Comparison of ENCODE assay signal across 20 mouse cellular contexts in the genomic region with DNA sequence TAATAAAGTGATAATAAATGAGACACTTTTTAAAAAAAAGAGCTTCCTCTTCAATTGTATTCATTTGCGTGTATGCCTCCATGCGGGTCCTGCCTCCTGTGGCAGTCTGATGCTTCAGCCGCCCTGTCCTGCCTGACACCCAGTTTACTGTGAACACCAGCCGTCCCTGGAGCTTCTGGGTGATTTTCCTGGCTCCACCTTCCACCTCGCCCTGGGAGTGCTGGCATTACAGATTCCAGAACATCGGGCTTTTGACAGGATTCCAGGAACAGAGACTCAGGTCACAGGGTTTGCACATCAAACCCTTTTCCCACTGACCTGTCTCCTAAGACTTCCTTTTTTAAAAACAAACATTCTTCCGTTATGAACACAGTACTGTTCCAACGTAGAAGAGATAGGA. TPM values are rescaled to one million over a fixed set of nuclear protein-coding genes. Genes with fewer than 3 reads are reported as not detected.
DNase-seq lines count a peak whose midpoint lies in the region; ATAC-seq lines count a peak whose summit lies in the region.
"Had no signal": no experiment of that assay in that cellular context is flagged by ENCODE, and none has a peak within 500 bp of the region (broad histone marks: within the 10 kb centered on the region; RNA-seq: fewer than 3 reads in every experiment).

No protein-coding gene starts in this region.

- H3K4me2 ChIP-seq in forebrain, embryonic 11.5 days (ENCODE audit: low read depth, low read length, severe bottlenecking): no peak overlapping the region
- H3K4me2 ChIP-seq: heart, embryonic 12.5 days; hindbrain, embryonic 13.5 days had no signal

- H3K4me1 ChIP-seq in forebrain, embryonic 11.5 days (replicated peaks; ENCODE audit: control insufficient read depth, insufficient read depth, low read length): no peaks in the 10 kb centered on the region
- H3K4me1 ChIP-seq: hindbrain, embryonic 13.5 days had no signal

- ATAC-seq in forebrain, embryonic 11.5 days (replicated peaks; ENCODE audit: low FRiP score): no peak
- ATAC-seq: activated CD4-positive, CD25-positive, alpha-beta regulatory T cell, adult 4 months; forebrain, embryonic 16.5 days had no signal

- H3K36me3 ChIP-seq in forebrain, embryonic 11.5 days (ENCODE audit: control insufficient read depth, insufficient read depth, low read length): no peaks in the 10 kb centered on the region
- H3K36me3 ChIP-seq: heart, embryonic 12.5 days; hindbrain, embryonic 13.5 days had no signal

- WGBS in forebrain, embryonic 11.5 days: 32% methylated on average over 8 of the region's 8 CpGs

- H3K27ac ChIP-seq in forebrain, embryonic 11.5 days (ENCODE audit: low read depth, low read length): no peak overlapping the region
- H3K27ac ChIP-seq: hindbrain, embryonic 13.5 days had no signal

- H3K9ac ChIP-seq in forebrain, embryonic 11.5 days (ENCODE audit: low read length): no peak overlapping the region
- H3K9ac ChIP-seq: heart, embryonic 12.5 days; hindbrain, embryonic 13.5 days had no signal

- no peak overlapping the region for H3K4me3 ChIP-seq in forebrain, embryonic 11.5 days (ENCODE audit: low read depth, low read length)
- H3K4me3 ChIP-seq: erythroblast, embryonic 14.5 days; heart, embryonic 12.5 days; hindbrain, embryonic 13.5 days had no signal

- H3K27me3 ChIP-seq in forebrain, embryonic 11.5 days (ENCODE audit: control insufficient read depth, insufficient read depth, low read length): no peaks in the 10 kb centered on the region

- H3K9me3 ChIP-seq in forebrain, embryonic 11.5 days (ENCODE audit: control insufficient read depth, low read length): no peaks in the 10 kb centered on the region
- H3K9me3 ChIP-seq: heart, embryonic 12.5 days; hindbrain, embryonic 13.5 days had no signal

- DNase-seq in adrenal gland, adult 2 months: peak; percentile 12
- no peak for DNase-seq in adrenal gland, postnatal 25 days
- DNase-seq in cerebellum, postnatal 25 days: peak; percentile 18 to 22
- DNase-seq in cerebellum, postnatal 4 days (ENCODE audit: low spot score in 2 of 2): no peak
- peak; percentile 13 for DNase-seq in layer of hippocampus, adult 11-12 months (ENCODE audit: low spot score)
- DNase-seq in layer of hippocampus, adult 9-11 months: no peak
- DNase-seq in kidney, postnatal 14 days: peak; percentile 15
- DNase-seq in forebrain, embryonic 11.5 days (ENCODE audit: low spot score): no peak
- DNase-seq: thymus, adult 2 months had no signal

RNA-seq across cellular contexts. Expression of gene Acp7, which starts 6.4 kb away (rescaled TPM):
- not detected for total RNA-seq in adrenal gland, adult 2 months (2021)
- not detected in 2 replicates for polyA plus RNA-seq in adrenal gland, adult 2 months (2012; rRNA removed)
- not detected in 2 replicates for total RNA-seq in adrenal gland, postnatal 25 days (2021)
- not detected in 2 replicates for polyA plus RNA-seq in forebrain, embryonic 11.5 days (2014; fragmentation: Nextera tagmentation; extraction: Ambion mirVana)
- total RNA-seq: common myeloid progenitor, adult 5-6 weeks; gastrocnemius, postnatal 4 days; megakaryocyte-erythroid progenitor cell, adult 5-6 weeks had no signal
- polyA plus RNA-seq: activated CD4-positive, CD25-positive, alpha-beta regulatory T cell, adult 4 months; embryonic facial prominence, embryonic 11.5 days; erythroblast, embryonic 14.5 days; forebrain, embryonic 16.5 days; heart, embryonic 12.5 days; hindbrain, embryonic 13.5 days; intestine, embryonic 14.5 days; liver, embryonic 16.5 days had no signal

RNA-seq across cellular contexts. Expression of gene Pak4, which starts 39.5 kb away (rescaled TPM):
- total RNA-seq in adrenal gland, adult 2 months (2021): 10 to 100 TPM; 28.7 to 29.6 TPM
- polyA plus RNA-seq in adrenal gland, adult 2 months (2012; rRNA removed): 53.5 and 54.9 TPM in 2 replicates
- total RNA-seq in adrenal gland, postnatal 25 days (2021): 32.0 and 35.2 TPM in 2 replicates
- polyA plus RNA-seq in forebrain, embryonic 11.5 days (2014; fragmentation: Nextera tagmentation; extraction: Ambion mirVana): 50.7 and 56.2 TPM in 2 replicates

RNA-seq across cellular contexts. Expression of gene Samd4b, which starts 39.6 kb away (rescaled TPM):
- 10 to 100 TPM; 61.0 to 78.2 TPM for total RNA-seq in adrenal gland, adult 2 months (2021)
- polyA plus RNA-seq in adrenal gland, adult 2 months (2012; rRNA removed): 127 and 146 TPM in 2 replicates
- total RNA-seq in adrenal gland, postnatal 25 days (2021): 66.6 and 69.4 TPM in 2 replicates
- 40.7 and 41.1 TPM in 2 replicates for polyA plus RNA-seq in forebrain, embryonic 11.5 days (2014; fragmentation: Nextera tagmentation; extraction: Ambion mirVana)

RNA-seq across cellular contexts. Expression of gene Fbxo27, which starts 55.1 kb away (rescaled TPM):
- 1 to 10 TPM; 1.7 to 2.6 TPM for total RNA-seq in adrenal gland, adult 2 months (2021)
- 6.6 and 8.5 TPM in 2 replicates for polyA plus RNA-seq in adrenal gland, adult 2 months (2012; rRNA removed)
- 1.3 and 1.9 TPM in 2 replicates for total RNA-seq in adrenal gland, postnatal 25 days (2021)
- polyA plus RNA-seq in forebrain, embryonic 11.5 days (2014; fragmentation: Nextera tagmentation; extraction: Ambion mirVana): 4.3 and 6.7 TPM in 2 replicates
- total RNA-seq: common myeloid progenitor, adult 5-6 weeks; megakaryocyte-erythroid progenitor cell, adult 5-6 weeks had no signal
- polyA plus RNA-seq: erythroblast, embryonic 14.5 days had no signal

Comparison
In these comparisons a context has a peak if more than half of its experiments do, and no peak if none do; other contexts are left out.
1. DNase-seq: peak in adrenal gland, adult 2 months (single experiment), cerebellum, postnatal 25 days (2 of 2), layer of hippocampus, adult 11-12 months (single experiment) and kidney, postnatal 14 days (single experiment); none in adrenal gland, postnatal 25 days (single experiment), cerebellum, postnatal 4 days (0 of 2), layer of hippocampus, adult 9-11 months (single experiment) and forebrain, embryonic 11.5 days (single experiment).